Mouse (Mus musculus) kidney, postnatal 0 days (tissue): ENCODE results near the gene Ppp1r11. TPM values are rescaled to one million over a fixed set of nuclear protein-coding genes. Genes with fewer than 3 reads are reported as not detected.

Experiments
- ATAC-seq: fragments of 200-750 bp; cut with Nextera tagmentation; replicated peaks from 2 replicates; pipeline ENCODE4 v1.8.0; 2017; ENCODE audit warnings: low read depth, moderate number of reproducible peaks, moderate TSS enrichment, moderate library complexity; ENCODE audit not compliant: low FRiP score
- DNase-seq: peaks from one replicate; pipeline ENCODE4 v3.0.0-alpha.2; 2016; ENCODE audit warnings: low spot score
- H3K27ac ChIP-seq: fragments of 300-500 bp; sonication (generic); 2 replicates; pipeline ENCODE4 v1.5.1; 2014; ENCODE audit warnings: mild to moderate bottlenecking
- H3K27me3 ChIP-seq: fragments of 300-500 bp; sonication (generic); 2 replicates; pipeline ENCODE4 v1.6.1; 2014; ENCODE audit warnings: low read length, mixed read lengths; ENCODE audit not compliant: insufficient read depth
- H3K36me3 ChIP-seq: fragments of 300-500 bp; sonication (generic); 2 replicates; pipeline ENCODE4 v1.6.1; 2014; ENCODE audit warnings: low read length, mixed read lengths; ENCODE audit not compliant: insufficient read depth
- H3K4me1 ChIP-seq: fragments of 300-500 bp; sonication (generic); replicated peaks from 2 replicates; pipeline ENCODE4 v1.6.1; 2014; ENCODE audit warnings: antibody characterized with exemption, low read length, mixed read lengths; ENCODE audit not compliant: insufficient read depth
- H3K4me2 ChIP-seq: fragments of 300-500 bp; sonication (generic); 2 replicates; pipeline ENCODE4 v1.6.1; 2014; ENCODE audit warnings: mild to moderate bottlenecking, low read length, moderate library complexity, mixed read lengths
- H3K4me3 ChIP-seq: fragments of 300-500 bp; sonication (generic); replicated peaks from 2 replicates; pipeline ENCODE4 v1.5.1; 2014; ENCODE audit warnings: low read depth, low read length
- H3K9ac ChIP-seq: fragments of 300-500 bp; sonication (generic); 2 replicates; pipeline ENCODE4 v1.6.1; 2014; ENCODE audit warnings: low read depth, low read length
- H3K9me3 ChIP-seq: fragments of 300-500 bp; sonication (generic); replicated peaks from 2 replicates; pipeline ENCODE4 v1.6.1; 2016; ENCODE audit warnings: low read length, inconsistent platforms, mixed read lengths
- CTCF ChIP-seq: IDR thresholded peaks from 2 replicates; pipeline ENCODE4 v1.5.1; 2016; ENCODE audit warnings: antibody characterized with exemption, low read depth, mild to moderate bottlenecking, moderate library complexity
- WGBS: fragments of 180-500 bp; shearing (Covaris S2); extraction: QIAGEN DNeasy Blood & Tissue Kit; methylation state at CpG from one replicate; pipeline ENCODE4 v1.1.7; 2014; 5-methylcytosine and 5-hydroxymethylcytosine counted together
- polyA plus RNA-seq: library from polyadenylated mRNA; unstranded; fragments of >200 nt; fragmentation: Nextera tagmentation; extraction: Ambion mirVana; gene quantifications from 2 replicates; pipeline ENCODE4 v1.2.1, GENCODE M21; 2015

The Ppp1r11 gene
- polyA plus RNA-seq, 1 experiment from 2014 or later: 110 TPM

- peaks cover 33% of the 10 kb centered on the region for H3K27me3 ChIP-seq
- DNase-seq (no peak), ATAC-seq (peak; percentile 58; the same call in 1 of the 2 replicates)
- peaks cover 8% of the 10 kb centered on the region for H3K4me1 ChIP-seq
- no peaks in the 10 kb centered on the region for H3K9me3 ChIP-seq
- no peak overlapping the region for H3K9ac ChIP-seq
- H3K4me2 ChIP-seq: peak overlapping the region; percentile 64
- no peak overlapping the region for H3K27ac ChIP-seq
- no peak for TF ChIP-seq CTCF
- no peaks in the 10 kb centered on the region for H3K36me3 ChIP-seq
- 0 out of 2 replicates have a peak overlapping the region, but pooled peaks have one; percentile 31 for H3K4me3 ChIP-seq
- 47% methylated on average over 10 of the region's 10 CpGs for WGBS
These were observed 9.2 kb downstream of the Ppp1r11 start for GRCm38 (mm10) chr17:36942391-36942790.

GRCm38 (mm10) chr17:36938056-36938455, 13.5 kb downstream of the Ppp1r11 start:
- DNase-seq (no peak), ATAC-seq (no peak)
- no peaks in the 10 kb centered on the region for H3K9me3 ChIP-seq
- 87% methylated on average over 2 of the region's 2 CpGs for WGBS
- H3K27me3 ChIP-seq: peaks cover 9% of the 10 kb centered on the region
- no peak overlapping the region for H3K4me3 ChIP-seq
- H3K36me3 ChIP-seq: no peaks in the 10 kb centered on the region
- TF ChIP-seq CTCF: no peak
- no peak overlapping the region for H3K27ac ChIP-seq
- no peak overlapping the region for H3K9ac ChIP-seq
- H3K4me1 ChIP-seq: peaks cover 2% of the 10 kb centered on the region
- no peak overlapping the region for H3K4me2 ChIP-seq

- Histone ChIP-seq H3K9me3 (no peaks in the 10 kb centered on the region), H3K9ac (no peak overlapping the region), H3K4me2 (no peak overlapping the region), H3K4me3 (no peak overlapping the region), H3K27ac (no peak overlapping the region), H3K27me3 (no peaks in the 10 kb centered on the region), H3K36me3 (no peaks in the 10 kb centered on the region), H3K4me1 (no peaks in the 10 kb centered on the region)
- DNase-seq: no peak
- no peak for ATAC-seq
- TF ChIP-seq CTCF: no peak
- 74% methylated on average over 2 of the region's 2 CpGs for WGBS
These were observed 19.7 kb downstream of the Ppp1r11 start for GRCm38 (mm10) chr17:36931806-36932205.

GRCm38 (mm10) chr17:36931130-36931529, 20.4 kb downstream of the Ppp1r11 start:
- no peak overlapping the region for H3K27ac ChIP-seq
- H3K9me3 ChIP-seq: no peaks in the 10 kb centered on the region
- no peak for DNase-seq
- H3K4me1 ChIP-seq: no peaks in the 10 kb centered on the region
- 81% methylated on average over 4 of the region's 4 CpGs for WGBS
- no peak for TF ChIP-seq CTCF
- no peaks in the 10 kb centered on the region for H3K36me3 ChIP-seq
- H3K4me2 ChIP-seq: no peak overlapping the region
- no peak overlapping the region for H3K4me3 ChIP-seq
- no peak overlapping the region for H3K9ac ChIP-seq
- no peak for ATAC-seq
- H3K27me3 ChIP-seq: no peaks in the 10 kb centered on the region

- Histone ChIP-seq H3K4me3 (no peak overlapping the region), H3K9me3 (no peaks in the 10 kb centered on the region), H3K4me1 (no peaks in the 10 kb centered on the region), H3K4me2 (no peak overlapping the region), H3K27ac (no peak overlapping the region), H3K36me3 (no peaks in the 10 kb centered on the region), H3K9ac (no peak overlapping the region), H3K27me3 (no peaks in the 10 kb centered on the region)
- DNase-seq (peak; percentile 47), ATAC-seq (no peak)
- no peak for TF ChIP-seq CTCF
- WGBS: 28% methylated on average over 6 of the region's 6 CpGs
These were observed 21.3 kb downstream of the Ppp1r11 start for GRCm38 (mm10) chr17:36930233-36930632.

- Histone ChIP-seq H3K27ac (no peak overlapping the region), H3K9me3 (no peaks in the 10 kb centered on the region), H3K4me1 (no peaks in the 10 kb centered on the region), H3K4me3 (no peak overlapping the region), H3K36me3 (no peaks in the 10 kb centered on the region), H3K4me2 (no peak overlapping the region), H3K9ac (no peak overlapping the region), H3K27me3 (no peaks in the 10 kb centered on the region)
- ATAC-seq: no peak
- DNase-seq: no peak
- no peak for TF ChIP-seq CTCF
- 71% methylated on average over 12 of the region's 12 CpGs for WGBS
These were observed 22.2 kb downstream of the Ppp1r11 start for GRCm38 (mm10) chr17:36929236-36929932.
